Mouse (Mus musculus): ENCODE data around the gene Tnfsf15. TPM values are rescaled to one million over a fixed set of nuclear protein-coding genes. Genes with fewer than 3 reads are reported as not detected.

Gene Tnfsf15
- total and polyA plus RNA-seq, 3 experiments, result 63.3 to 127 (median 93.9) TPM

DNA sequence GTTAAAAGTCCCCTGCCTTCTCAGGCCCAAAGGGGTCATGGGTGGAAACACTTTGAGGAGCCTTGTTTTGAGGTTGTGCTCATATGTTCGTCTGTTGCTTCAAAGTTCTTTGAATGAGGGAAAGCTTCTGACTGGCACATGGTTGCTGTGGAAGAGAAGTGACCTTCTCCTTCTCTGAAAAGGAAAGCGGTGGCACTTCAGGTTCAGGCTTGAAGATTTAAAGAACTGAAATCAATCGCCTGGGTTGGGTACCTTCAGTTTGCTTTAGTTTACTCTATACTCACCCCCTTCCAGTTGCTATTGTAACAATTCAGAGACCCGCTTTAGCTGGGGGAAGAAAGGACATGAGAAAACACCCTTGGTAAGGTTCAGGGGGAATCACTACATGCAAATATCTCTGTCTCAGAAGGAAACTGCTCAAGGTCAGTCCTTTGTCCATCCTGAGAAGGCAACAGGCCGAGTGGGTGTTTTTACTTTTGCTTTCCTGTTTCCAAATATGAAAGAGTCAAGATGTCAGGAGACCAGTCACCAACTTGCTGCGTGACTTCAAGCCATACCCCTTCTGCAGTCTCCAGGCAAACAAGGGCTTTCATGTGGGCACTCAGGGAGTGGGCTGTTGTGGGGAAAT, 12.7 kb upstream of the Tnfsf15 start:
- dilution Hi-C loops (cut with MboI; ENCODE audit: extremely low pct_ligation_motif_present, extremely low pct_unique_long_range_greater_than_20kb, low sequenced_read_pairs) (no loop called here), in situ Hi-C loops (cut with MboI; ENCODE audit: low pct_ligation_motif_present, low pct_unique_long_range_greater_than_20kb, low sequenced_read_pairs) (loop anchor here (25.0 kb wide), 1 partner anchor 345 kb away; the partner anchor contains the start of gene Akna)
- Histone ChIP-seq H3K4me3 (replicated peaks in 1 of 3; ENCODE audit: low read depth in 2 of 3, low read length in 2 of 3, poor library complexity in 1 of 3) (peak overlapping the region in 1 of 3 experiments; percentile 27), H3K27ac (ENCODE audit: insufficient read depth, low read depth) (peak overlapping the region; percentile 90), H3K4me1 (ENCODE audit: control insufficient read depth in 1 of 2, insufficient read depth in 2 of 2) (peaks cover 53 to 92% of the 10 kb centered on the region in 2 experiments), H3K36me3 (replicated peaks in 1 of 2; ENCODE audit: control insufficient read depth in 1 of 2, insufficient read depth in 1 of 2, low read length in 1 of 2) (no peaks in the 10 kb centered on the region), H3K9me3 (replicated peaks; ENCODE audit: low read length) (no peaks in the 10 kb centered on the region), H3K9ac (ENCODE audit: insufficient read depth, low read depth) (peak overlapping the region; percentile 51), H3K4me2 (ENCODE audit: insufficient read depth, low read depth, poor library complexity, severe bottlenecking) (peak overlapping the region; percentile 48), H3K79me2 (replicated peaks; ENCODE audit: control insufficient read depth, extremely low read depth, insufficient read depth, poor library complexity, severe bottlenecking) (no peaks in the 10 kb centered on the region), H3K27me3 (replicated peaks) (peaks cover 3% of the 10 kb centered on the region)
- TF ChIP-seq KAT2A (IDR thresholded peaks at IDR 0.05; ENCODE audit: insufficient replicate concordance, low read length), result peak; percentile 69; the same call in 1 of the 2 replicates
- no peak for TF ChIP-seq PAX5 (IDR thresholded peaks at IDR 0.05; ENCODE audit: low read length)
- TF ChIP-seq MAFK (IDR thresholded peaks at IDR 0.05; ENCODE audit: insufficient replicate concordance, low read length), result peak; percentile 68; the same call in 1 of the 2 replicates
- no peak; the same call in 1 of the 2 replicates for TF ChIP-seq RAD21 (IDR thresholded peaks at IDR 0.05; ENCODE audit: low read depth, low read length)
- peak; percentile 74 for TF ChIP-seq MXI1 (IDR thresholded peaks at IDR 0.05; ENCODE audit: low read depth, low read length)
- peak; percentile 12; the same call in 1 of the 2 replicates for TF ChIP-seq NRF1 (IDR thresholded peaks at IDR 0.05; ENCODE audit: low read depth, low read length)
- TF ChIP-seq USF2 (conservative IDR thresholded peaks at IDR 0.05; ENCODE audit: low read depth, low read length), result no peak
- TF ChIP-seq UBTF (IDR thresholded peaks at IDR 0.05; ENCODE audit: low read depth, low read length), result no peak
- no peak for TF ChIP-seq USF1 (IDR thresholded peaks at IDR 0.05; ENCODE audit: low read depth, low read length)
- TF ChIP-seq MYC (IDR thresholded peaks at IDR 0.05; ENCODE audit: low read depth, low read length), result peak; percentile 87
- no peak; the same call in 1 of the 2 replicates for TF ChIP-seq SMC3 (IDR thresholded peaks at IDR 0.05; ENCODE audit: low read depth, low read length)
- TF ChIP-seq POLR2A (IDR thresholded peaks at IDR 0.05; ENCODE audit: low read depth, low read length), result no peak; the same call in 1 of the 2 replicates
- peak; percentile 71 for TF ChIP-seq SIN3A (IDR thresholded peaks at IDR 0.05; ENCODE audit: low read length)
- peak; percentile 94 for TF ChIP-seq ETS1 (conservative IDR thresholded peaks at IDR 0.05; ENCODE audit: low read depth, low read length)
- no peak for TF ChIP-seq ZKSCAN1 (IDR thresholded peaks at IDR 0.05; ENCODE audit: borderline replicate concordance, low read depth, low read length)
- TF ChIP-seq TBP (conservative IDR thresholded peaks at IDR 0.05; ENCODE audit: low read depth, low read length), result no peak
- peak; percentile 84 for TF ChIP-seq MEF2A (IDR thresholded peaks at IDR 0.05; ENCODE audit: borderline replicate concordance, low read depth, low read length)
- TF ChIP-seq GABPA (IDR thresholded peaks at IDR 0.05; ENCODE audit: insufficient replicate concordance, low read depth, low read length), result no peak
- TF ChIP-seq ZNF384 (IDR thresholded peaks at IDR 0.05; ENCODE audit: low read depth, low read length), result no peak; the same call in 1 of the 2 replicates
- peak; percentile 88 for TF ChIP-seq EP300 (IDR thresholded peaks at IDR 0.05; ENCODE audit: low read length)
- TF ChIP-seq CTCF (conservative IDR thresholded peaks at IDR 0.05 in 1 of 2, IDR thresholded peaks at IDR 0.05 in 1 of 2; ENCODE audit: low read depth in 2 of 2, low read length in 2 of 2), result no peak
- peak; percentile 94 for TF ChIP-seq BHLHE40 (IDR thresholded peaks at IDR 0.05; ENCODE audit: low read depth, low read length)
- no peak for TF ChIP-seq NELFE (IDR thresholded peaks at IDR 0.05; ENCODE audit: low read depth, low read length)
- TF ChIP-seq TCF12 (IDR thresholded peaks at IDR 0.05; ENCODE audit: low read depth, low read length), result peak; percentile 74; the same call in 1 of the 2 replicates
- peak; percentile 41; the same call in 1 of the 2 replicates for TF ChIP-seq ELF1 (IDR thresholded peaks at IDR 0.05; ENCODE audit: low read depth, low read length)
- no peak; the same call in 1 of the 2 replicates for TF ChIP-seq HCFC1 (IDR thresholded peaks at IDR 0.05; ENCODE audit: low read depth, low read length)
- TF ChIP-seq ZC3H11A (IDR thresholded peaks at IDR 0.05; ENCODE audit: low read depth, low read length), result no peak
- TF ChIP-seq JUN (IDR thresholded peaks at IDR 0.05; ENCODE audit: insufficient read depth, low read depth, low read length), result peak; percentile 38
- peak; percentile 67 for TF ChIP-seq CHD2 (IDR thresholded peaks at IDR 0.05; ENCODE audit: low read length)
- TF ChIP-seq MAZ (IDR thresholded peaks at IDR 0.05; ENCODE audit: low read depth, low read length), result peak; percentile 84; the same call in 1 of the 2 replicates
- peak; percentile 87 for TF ChIP-seq IRF4 (IDR thresholded peaks at IDR 0.05; ENCODE audit: low read depth, low read length)
- peak; percentile 60; the same call in 1 of the 2 replicates for TF ChIP-seq JUND (conservative IDR thresholded peaks at IDR 0.05; ENCODE audit: low read depth, low read length)
- TF ChIP-seq E2F4 (IDR thresholded peaks at IDR 0.05; ENCODE audit: insufficient replicate concordance, low read depth, low read length), result 0 out of 2 replicates have a peak, but pooled peaks have one; percentile 61
- peak; percentile 97 for TF ChIP-seq CHD1 (IDR thresholded peaks at IDR 0.05; ENCODE audit: low read depth, low read length)
- no peak for TF ChIP-seq POLR2AphosphoS2 (IDR thresholded peaks at IDR 0.05; ENCODE audit: low read depth, low read length)
- peak; percentile 93 for TF ChIP-seq MAX (IDR thresholded peaks at IDR 0.05; ENCODE audit: low read length)
- peak; percentile 90 for TF ChIP-seq RCOR1 (conservative IDR thresholded peaks at IDR 0.05; ENCODE audit: low read depth, low read length)
- TF ChIP-seq ZMIZ1 (IDR thresholded peaks at IDR 0.05; ENCODE audit: low read depth, low read length), result 0 out of 2 replicates have a peak, but pooled peaks have one; percentile 15
- peak; percentile 32 for DNase-seq (ENCODE audit: extremely low read depth)

All from CH12.LX (cell line).